Mouse (Mus musculus): ENCODE data around the gene Lzts2.
"Not testable (repeated sequence)": the region's sequence is repeated elsewhere in the genome, so short reads cannot be mapped to it uniquely, and the experiment has no call there.

Gene Lzts2

GRCm38 (mm10) chr19:45025937-45026568 is 11.8 kb downstream of the Lzts2 start:
- DNase-seq (ENCODE audit: low read depth, low spot score), result no peak

DNA sequence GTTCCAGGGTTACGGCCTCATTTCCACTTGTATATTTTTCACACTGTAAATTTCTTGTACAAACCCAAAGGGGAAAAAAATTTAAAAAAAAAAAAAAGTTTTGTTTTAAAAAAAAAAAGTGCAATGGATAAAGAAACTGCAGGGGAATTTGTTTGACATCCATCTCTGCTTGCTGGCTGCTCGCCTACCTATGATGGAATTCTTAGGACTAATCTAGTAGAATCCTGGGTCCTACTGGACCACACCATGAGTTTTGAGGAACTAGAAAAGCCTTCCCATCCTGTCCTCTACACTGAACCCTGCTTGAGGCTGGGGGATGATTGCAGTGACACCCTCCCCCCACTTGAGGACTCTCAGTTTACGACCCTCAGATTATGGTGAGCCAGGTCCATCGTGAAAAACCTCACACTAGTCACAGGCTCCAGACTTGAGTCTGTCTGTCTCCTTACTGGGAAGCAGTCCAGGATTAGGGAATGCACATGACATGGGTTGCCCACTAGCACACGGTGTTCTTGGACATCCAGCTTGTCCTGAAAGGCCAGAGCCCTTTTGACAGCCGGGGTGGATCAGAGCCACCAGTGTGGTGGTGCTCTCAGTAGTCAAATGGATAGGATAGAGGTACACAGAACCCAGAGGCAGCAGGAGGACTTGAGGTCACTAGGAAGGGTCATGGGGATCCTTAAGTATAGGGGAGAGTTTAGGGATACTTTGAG is 12.9 kb downstream of the Lzts2 start:
- DNase-seq (ENCODE audit: low read depth, low spot score), result no peak

GRCm38 (mm10) chr19:45027848-45028247 is 13.6 kb downstream of the Lzts2 start:
- DNase-seq (ENCODE audit: low read depth, low spot score), result no peak

DNA sequence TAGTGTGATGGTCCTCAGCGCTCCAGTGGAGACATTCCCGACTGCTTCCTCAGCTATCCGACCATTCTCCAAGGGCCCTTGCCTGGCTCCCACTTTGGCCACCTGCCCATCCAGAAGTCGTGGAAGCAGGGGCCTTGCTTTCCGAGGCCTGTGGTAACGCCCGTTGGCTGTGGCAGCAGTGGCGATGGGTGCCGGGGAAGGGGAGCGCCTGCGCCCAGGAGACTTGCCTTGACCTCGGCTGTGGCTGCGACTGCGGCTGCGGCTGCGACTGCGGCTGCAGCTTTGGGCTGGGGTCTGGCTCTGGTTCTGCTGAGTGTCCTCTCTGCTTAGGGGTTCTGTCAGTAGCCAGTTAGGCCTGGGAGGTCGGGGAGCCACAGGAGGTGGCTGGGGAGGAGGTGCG is 14.5 kb downstream of the Lzts2 start:
- DNase-seq (ENCODE audit: low read depth, low spot score), result no peak

DNA sequence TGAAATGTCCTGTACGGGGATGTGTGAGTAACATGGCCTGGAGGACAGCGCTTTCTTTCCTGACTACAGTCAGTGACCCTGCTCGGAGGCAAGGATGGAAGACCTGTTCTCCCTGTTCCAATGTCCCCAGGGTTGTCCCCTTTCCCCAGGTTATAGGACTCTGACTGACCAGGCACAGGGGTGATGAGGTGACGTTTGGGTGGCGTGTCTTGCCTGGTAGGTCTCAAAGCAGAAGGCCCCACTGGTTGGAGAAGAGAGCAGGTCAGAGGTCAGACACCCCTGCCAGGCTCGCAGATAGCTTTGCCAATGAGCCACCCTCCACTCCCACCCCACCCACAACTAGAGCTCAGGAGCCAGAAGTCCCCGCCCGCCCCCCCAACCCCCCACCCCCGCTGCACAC is 15.4 kb downstream of the Lzts2 start:
- no peak for DNase-seq (ENCODE audit: low read depth, low spot score)

- peak; percentile 70 for DNase-seq (ENCODE audit: low read depth, low spot score)
Observed at GRCm38 (mm10) chr19:45030111-45030510, 15.9 kb downstream of the Lzts2 start.

DNA sequence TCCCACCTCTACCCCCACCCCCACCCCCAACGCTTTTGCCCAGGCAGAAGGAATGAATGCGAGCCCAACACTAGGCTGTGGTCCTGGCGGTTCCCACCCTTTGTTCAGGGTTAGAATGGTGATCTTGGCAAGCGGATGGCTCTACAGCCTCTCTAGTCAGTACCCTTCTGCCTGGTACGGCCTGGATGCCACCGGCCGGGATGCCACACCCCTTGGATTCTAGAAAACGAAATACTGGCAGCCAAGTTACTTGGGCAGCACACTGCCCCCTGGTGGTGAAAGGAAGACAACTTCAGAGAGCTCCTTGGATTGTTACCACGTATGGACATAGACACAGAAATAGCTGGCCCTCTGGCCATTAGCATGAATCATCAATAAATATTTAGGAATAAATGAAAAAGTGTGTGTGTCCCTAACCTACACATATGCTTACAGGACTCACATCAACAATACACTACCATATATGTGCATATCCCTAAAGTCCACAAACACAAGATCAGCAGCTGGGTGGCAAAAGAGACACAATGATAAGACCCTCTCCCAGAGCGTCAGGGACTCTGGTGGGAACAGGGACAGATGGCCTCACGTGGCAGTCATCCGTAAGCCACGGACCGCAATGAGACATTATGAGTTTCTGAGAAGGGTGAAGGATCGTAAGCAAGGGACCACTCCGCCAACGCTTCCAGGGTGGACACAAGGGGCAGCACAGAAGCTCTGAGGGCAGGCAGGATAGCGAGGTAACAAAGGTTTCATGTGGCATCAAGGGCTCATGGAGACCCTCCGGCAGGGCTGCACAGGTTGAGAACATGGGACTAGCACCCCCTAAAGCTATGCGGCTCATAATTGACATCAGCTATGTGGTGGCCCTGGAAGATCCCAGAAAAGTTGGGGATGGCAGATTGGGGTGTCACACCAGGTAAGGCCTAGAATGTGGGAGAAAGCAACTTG is 16.8 kb downstream of the Lzts2 start:
- peak; percentile 82 for DNase-seq (ENCODE audit: low read depth, low spot score)

GRCm38 (mm10) chr19:45031780-45032179 is 17.6 kb downstream of the Lzts2 start:
- DNase-seq (ENCODE audit: low read depth, low spot score), result peak; percentile 68

DNA sequence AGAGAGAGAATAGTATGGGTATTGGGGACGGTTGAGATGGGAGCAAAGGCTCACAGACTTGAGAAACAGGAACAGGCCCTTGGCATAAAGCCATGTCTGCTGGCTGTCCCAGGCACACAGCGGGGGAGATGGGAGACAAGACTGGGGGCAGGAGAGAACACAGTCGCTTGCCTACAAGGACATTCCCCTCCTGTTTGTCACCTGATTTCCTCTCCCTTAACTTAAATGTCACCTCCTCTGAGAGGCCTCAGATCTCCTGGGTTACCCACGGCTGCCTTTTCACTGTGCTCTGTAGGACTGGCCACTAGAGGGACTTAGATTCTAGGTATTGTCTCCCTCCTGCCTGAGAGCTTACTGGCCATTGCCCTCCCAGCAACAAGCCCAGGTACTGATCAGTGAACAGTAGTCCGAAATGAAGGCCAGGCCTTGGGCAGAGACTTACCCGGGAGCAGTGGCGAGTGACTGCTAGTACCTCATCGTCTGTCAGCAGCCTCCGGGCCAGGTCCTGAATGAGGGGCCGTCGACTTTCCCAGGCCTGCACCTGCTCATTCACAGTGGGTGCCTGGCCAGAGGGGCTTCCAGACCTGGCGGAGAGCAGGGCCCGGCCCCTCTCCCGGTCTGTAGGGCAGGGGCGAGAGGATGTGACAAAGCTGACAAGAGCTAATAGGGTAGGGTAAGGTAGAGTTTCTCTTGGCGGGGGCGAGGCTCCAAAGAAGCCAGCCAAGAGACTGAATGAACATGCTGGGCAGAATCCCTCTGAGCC is 18.5 kb downstream of the Lzts2 start:
- DNase-seq (ENCODE audit: low read depth, low spot score), result peak; percentile 24

- DNase-seq (ENCODE audit: low read depth, low spot score), result peak; percentile 48
Observed at GRCm38 (mm10) chr19:45036867-45037266, 22.7 kb downstream of the Lzts2 start.

- DNase-seq (ENCODE audit: low read depth, low spot score), result not testable (repeated sequence)
Observed at GRCm38 (mm10) chr19:45038198-45038597, 24.0 kb downstream of the Lzts2 start.

DNA sequence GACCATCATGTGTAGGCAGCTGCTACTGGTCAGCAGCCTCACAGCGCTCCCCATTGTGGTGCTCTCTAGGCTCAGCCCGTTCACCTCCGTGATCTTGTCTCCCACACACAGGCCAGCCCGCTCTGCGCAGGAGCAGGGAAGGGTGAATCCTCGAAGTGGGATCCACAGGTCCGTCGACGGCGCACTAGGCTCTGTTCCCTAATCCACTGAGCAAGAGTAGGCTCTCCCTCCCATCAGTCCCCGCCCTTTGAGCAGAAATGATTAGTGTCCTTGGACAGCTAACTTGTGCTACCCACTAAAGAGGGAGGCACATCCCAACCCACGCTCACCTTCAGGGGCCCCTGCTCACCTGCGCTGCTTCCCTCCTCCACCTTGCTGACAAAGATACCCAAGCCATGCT is 26.0 kb downstream of the Lzts2 start:
- DNase-seq (ENCODE audit: low read depth, low spot score), result no peak

- no peak for DNase-seq (ENCODE audit: low read depth, low spot score)
Observed at GRCm38 (mm10) chr19:45044389-45044927, 30.2 kb downstream of the Lzts2 start.

DNA sequence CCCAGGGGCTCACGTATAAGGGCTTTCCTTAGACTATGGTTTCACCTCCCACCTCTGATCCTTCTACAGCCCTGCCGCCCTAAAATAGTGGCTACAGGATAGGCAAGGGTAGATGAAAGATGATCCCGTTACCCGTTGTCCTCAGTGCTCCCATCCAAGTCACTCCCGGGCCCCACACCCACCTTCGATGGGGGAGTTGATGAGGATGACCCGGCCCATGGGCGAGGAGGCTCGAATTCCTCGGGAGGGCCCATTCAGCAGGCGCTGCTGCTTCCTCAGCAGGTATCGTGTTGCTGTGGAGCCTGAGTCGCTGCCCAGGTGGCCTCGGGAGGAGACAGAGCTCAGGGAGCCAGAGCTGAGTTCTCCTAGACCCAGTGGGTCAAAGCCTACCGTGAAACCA is 31.0 kb downstream of the Lzts2 start:
- DNase-seq (ENCODE audit: low read depth, low spot score), result no peak

GRCm38 (mm10) chr19:45045651-45046050 is 31.4 kb downstream of the Lzts2 start, which contains the start of gene Pdzd7:
TSS of gene Pdzd7 (minus strand) at chr19:45045717.
- no peak for DNase-seq (ENCODE audit: low read depth, low spot score)

GRCm38 (mm10) chr19:45046523-45047321 is 32.5 kb downstream of the Lzts2 start:
- DNase-seq (ENCODE audit: low read depth, low spot score), result peak; percentile 89

DNA sequence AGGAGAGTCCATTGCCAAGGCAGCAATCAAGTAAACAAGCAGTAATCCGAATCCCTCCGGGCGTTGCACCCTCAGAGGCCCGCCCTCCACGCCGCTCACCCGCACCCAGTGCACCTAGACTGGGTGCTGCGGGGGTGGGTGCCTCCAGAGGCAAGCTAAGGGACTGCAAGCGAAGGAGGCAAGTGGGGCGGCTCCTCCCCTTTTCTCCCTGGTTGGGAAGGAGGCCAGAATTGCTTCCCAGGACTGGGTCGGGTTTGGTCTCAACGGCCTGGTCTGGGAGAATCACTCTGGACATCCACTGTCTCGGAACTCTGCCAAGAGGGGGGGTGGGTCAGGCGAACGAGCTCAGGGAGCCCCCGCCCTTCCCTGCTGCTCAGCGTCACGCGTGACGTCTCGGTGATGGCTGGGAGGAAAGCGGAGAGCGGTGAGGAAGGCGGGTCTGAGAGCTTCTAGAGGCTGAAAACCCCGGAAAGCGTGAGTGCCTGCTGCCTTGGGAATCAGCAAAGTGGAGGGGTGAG is 33.3 kb downstream of the Lzts2 start, which contains the start of gene Sfxn3:
Gene Sfxn3, plus strand, starts transcription at position 87 of the 518 bp plus-strand sequence.
- DNase-seq (ENCODE audit: low read depth, low spot score), result peak; percentile 95

DNA sequence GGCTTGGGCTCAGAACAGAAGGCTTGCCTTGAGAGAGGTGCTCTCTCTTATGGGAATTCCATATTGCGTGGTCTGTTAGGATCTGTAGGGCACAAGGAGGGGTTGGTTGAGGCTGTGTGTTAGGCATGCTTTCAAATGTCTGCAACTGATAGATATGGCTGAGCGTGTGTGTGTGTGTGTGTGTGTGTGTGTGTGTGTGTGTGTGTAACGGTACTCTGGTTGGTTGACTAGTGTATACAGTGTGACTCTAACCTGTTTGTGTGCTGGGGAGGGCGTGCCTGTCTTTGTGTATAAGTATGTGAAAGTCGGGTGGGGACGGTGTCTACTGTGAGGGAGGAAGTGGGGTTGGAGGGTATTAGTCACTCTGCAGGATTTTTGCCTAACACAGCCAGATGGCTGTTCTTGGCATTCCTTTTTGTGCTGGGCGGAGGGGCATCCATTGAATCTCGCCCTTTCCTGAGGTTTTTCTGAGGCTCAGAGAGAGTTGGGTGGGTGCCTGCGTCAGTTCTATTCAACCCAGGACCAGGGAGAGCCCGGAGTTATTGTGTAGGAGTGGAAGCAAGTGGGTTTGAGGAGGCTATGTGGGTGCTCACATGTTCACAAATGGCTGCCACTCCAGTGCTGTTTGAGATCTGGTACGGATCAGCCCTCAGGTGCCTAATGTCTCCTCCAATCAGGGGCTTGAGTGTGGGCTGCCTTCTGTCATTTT is 33.9 kb downstream of the Lzts2 start:
- peak; percentile 88 for DNase-seq (ENCODE audit: low read depth, low spot score)

DNA sequence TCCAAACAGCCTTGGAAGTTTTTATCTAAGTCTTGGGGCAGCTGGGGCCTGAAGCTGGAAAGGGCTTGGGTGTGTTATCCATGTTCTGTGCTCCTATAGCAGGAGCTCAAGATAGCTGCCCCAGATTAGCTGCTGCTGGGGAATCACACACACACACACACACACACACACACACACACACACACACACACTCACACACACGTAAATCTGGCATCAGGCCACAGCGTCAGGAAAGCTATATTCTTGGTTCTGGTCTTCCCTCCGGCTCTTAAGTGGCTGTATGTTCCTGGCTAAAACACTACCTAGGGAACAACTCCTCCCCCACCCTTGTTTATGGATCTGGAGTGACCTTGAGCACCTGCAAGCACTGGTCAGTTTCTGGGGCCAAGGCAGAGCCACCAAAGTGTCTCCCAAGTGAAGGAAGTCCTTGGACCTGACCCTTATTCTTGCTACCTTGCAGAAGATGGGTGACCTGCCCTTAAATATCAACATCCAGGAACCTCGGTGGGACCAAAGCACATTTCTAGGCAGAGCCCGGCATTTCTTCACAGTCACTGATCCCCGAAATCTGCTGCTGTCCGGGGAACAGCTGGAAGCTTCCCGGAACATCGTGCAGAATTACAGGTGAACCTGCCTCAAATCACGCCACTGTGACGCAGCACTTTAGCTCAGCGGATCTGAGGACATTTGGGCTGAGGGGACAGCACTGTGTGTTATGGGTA is 34.6 kb downstream of the Lzts2 start:
- no peak for DNase-seq (ENCODE audit: low read depth, low spot score)

All from CD4-positive helper T cell, adult 2 months (primary cell).